Mouse (Mus musculus): ENCODE data around the gene Nprl3.
"Not testable (repeated sequence)": the region's sequence is repeated elsewhere in the genome, so short reads cannot be mapped to it uniquely, and the experiment has no call there.

Nprl3 gene

GRCm38 (mm10) chr11:32284582-32284981 lies 17.1 kb upstream of the Nprl3 start:
- DNase-seq (ENCODE audit: low read depth, low spot score), result not testable (repeated sequence)

- DNase-seq (ENCODE audit: low read depth, low spot score), result not testable (repeated sequence)
Measured at GRCm38 (mm10) chr11:32283091-32283777, 15.7 kb upstream of the Nprl3 start, which contains the start of gene Hba-a1. TSS of gene Hba-a1 (plus strand) at chr11:32283511.

- DNase-seq (ENCODE audit: low read depth, low spot score), result no peak
Measured at GRCm38 (mm10) chr11:32281416-32282144, 14.1 kb upstream of the Nprl3 start.

GRCm38 (mm10) chr11:32280646-32281045 lies 13.1 kb upstream of the Nprl3 start:
- DNase-seq (ENCODE audit: low read depth, low spot score), result no peak

GRCm38 (mm10) chr11:32278458-32278957 lies 11.0 kb upstream of the Nprl3 start:
- DNase-seq (ENCODE audit: low read depth, low spot score), result no peak

- DNase-seq (ENCODE audit: low read depth, low spot score), result no peak
Measured at GRCm38 (mm10) chr11:32277736-32278457, 10.4 kb upstream of the Nprl3 start.

- DNase-seq (ENCODE audit: low read depth, low spot score), result no peak
Measured at GRCm38 (mm10) chr11:32276347-32276746, 8.8 kb upstream of the Nprl3 start, which contains the start of gene Hba-x. TSS of gene Hba-x (plus strand) at chr11:32276400.

- DNase-seq (ENCODE audit: low read depth, low spot score), result no peak
Measured at GRCm38 (mm10) chr11:32271178-32271577, 3.7 kb upstream of the Nprl3 start.

- no peak for DNase-seq (ENCODE audit: low read depth, low spot score)
Measured at GRCm38 (mm10) chr11:32268952-32269351, 1.4 kb upstream of the Nprl3 start.

GRCm38 (mm10) chr11:32267964-32268363 lies 457 bp upstream of the Nprl3 start:
- no peak for DNase-seq (ENCODE audit: low read depth, low spot score)

GRCm38 (mm10) chr11:32266776-32267175 lies 731 bp downstream of the Nprl3 start:
- DNase-seq (ENCODE audit: low read depth, low spot score), result no peak

- no peak for DNase-seq (ENCODE audit: low read depth, low spot score)
Measured at GRCm38 (mm10) chr11:32266194-32266593, 1.3 kb downstream of the Nprl3 start.

GRCm38 (mm10) chr11:32265117-32265738 lies 2.3 kb downstream of the Nprl3 start:
- DNase-seq (ENCODE audit: low read depth, low spot score), result no peak

- DNase-seq (ENCODE audit: low read depth, low spot score), result peak; percentile 73
Measured at GRCm38 (mm10) chr11:32262674-32263415, 4.7 kb downstream of the Nprl3 start.

- no peak for DNase-seq (ENCODE audit: low read depth, low spot score)
Measured at GRCm38 (mm10) chr11:32256566-32256965, 10.9 kb downstream of the Nprl3 start.

GRCm38 (mm10) chr11:32256146-32256545 lies 11.4 kb downstream of the Nprl3 start:
- no peak for DNase-seq (ENCODE audit: low read depth, low spot score)

GRCm38 (mm10) chr11:32253121-32253520 lies 14.4 kb downstream of the Nprl3 start:
- no peak for DNase-seq (ENCODE audit: low read depth, low spot score)

GRCm38 (mm10) chr11:32250880-32251763 lies 16.4 kb downstream of the Nprl3 start:
- no peak for DNase-seq (ENCODE audit: low read depth, low spot score)

- DNase-seq (ENCODE audit: low read depth, low spot score), result no peak
Measured at GRCm38 (mm10) chr11:32248350-32248749, 19.2 kb downstream of the Nprl3 start.

- DNase-seq (ENCODE audit: low read depth, low spot score), result no peak
Measured at GRCm38 (mm10) chr11:32247068-32247467, 20.4 kb downstream of the Nprl3 start.

Data from mesoderm, embryonic 11.5 days (tissue).